Mouse (Mus musculus) liver, postnatal 0 days (tissue): ENCODE results near the gene Dock4.

Experiments used
- CTCF ChIP-seq: sonication (generic); IDR thresholded peaks from 2 replicates; pipeline ENCODE4 v1.5.1; 2016; ENCODE audit warnings: antibody characterized with exemption, low read depth
- EP300 ChIP-seq: IDR thresholded peaks from 2 replicates; pipeline ENCODE4 v1.6.1; 2016; ENCODE audit warnings: antibody characterized with exemption, low read depth, mild to moderate bottlenecking

GRCm38 (mm10) chr12:40554941-40555511, 109.3 kb downstream of the Dock4 start:
- TF ChIP-seq CTCF = no peak
- TF ChIP-seq EP300 = no peak
